Mouse (Mus musculus) stomach, embryonic 15.5 days (tissue): Measurements from ENCODE around the gene Pafah1b1. TPM values are rescaled to one million over a fixed set of nuclear protein-coding genes. Genes with fewer than 3 reads are reported as not detected.

ENCODE experiments used
- ATAC-seq: fragments of 200-750 bp; cut with Nextera tagmentation; 2 replicates; pipeline ENCODE4 v1.8.0; 2017; ENCODE audit warnings: low read depth, moderate number of reproducible peaks, moderate TSS enrichment; ENCODE audit not compliant: insufficient read depth, low FRiP score
- H3K27ac ChIP-seq: fragments of 300-500 bp; sonication (generic); 2 replicates; pipeline ENCODE4 v1.5.1; 2015; ENCODE audit warnings: mild to moderate bottlenecking, inconsistent platforms
- H3K27me3 ChIP-seq: fragments of 300-500 bp; sonication (generic); replicated peaks from 2 replicates; pipeline ENCODE4 v1.6.1; 2015; ENCODE audit warnings: inconsistent platforms
- H3K36me3 ChIP-seq: fragments of 300-500 bp; sonication (generic); 2 replicates; pipeline ENCODE4 v1.6.1; 2015; ENCODE audit warnings: inconsistent platforms
- H3K4me1 ChIP-seq: fragments of 300-500 bp; sonication (generic); 2 replicates; pipeline ENCODE4 v1.6.1; 2015; ENCODE audit warnings: inconsistent platforms
- H3K4me2 ChIP-seq: fragments of 300-500 bp; sonication (generic); 2 replicates; pipeline ENCODE4 v1.6.1; 2015; ENCODE audit warnings: mild to moderate bottlenecking, inconsistent platforms
- H3K4me3 ChIP-seq: fragments of 300-500 bp; sonication (generic); replicated peaks from 2 replicates; pipeline ENCODE4 v1.5.1; 2015; ENCODE audit warnings: inconsistent platforms
- H3K9ac ChIP-seq: fragments of 300-500 bp; sonication (generic); 2 replicates; pipeline ENCODE4 v1.6.1; 2015; ENCODE audit warnings: inconsistent platforms
- H3K9me3 ChIP-seq: fragments of 300-500 bp; sonication (generic); 2 replicates; pipeline ENCODE4 v1.6.1; 2016; ENCODE audit warnings: inconsistent platforms
- WGBS: fragments of 180-500 bp; shearing (Covaris S2); methylation state at CpG from one replicate; pipeline ENCODE4 v1.1.7; 2015; 5-methylcytosine and 5-hydroxymethylcytosine counted together
- polyA plus RNA-seq: library from polyadenylated mRNA; unstranded; fragments of >200 nt; fragmentation: Nextera tagmentation; extraction: Ambion mirVana; gene quantifications from 2 replicates; pipeline ENCODE4 v1.2.1, GENCODE M21; 2015

Pafah1b1 gene
- polyA plus RNA-seq, 1 experiment from 2014 or later, result 53.9 TPM

DNA sequence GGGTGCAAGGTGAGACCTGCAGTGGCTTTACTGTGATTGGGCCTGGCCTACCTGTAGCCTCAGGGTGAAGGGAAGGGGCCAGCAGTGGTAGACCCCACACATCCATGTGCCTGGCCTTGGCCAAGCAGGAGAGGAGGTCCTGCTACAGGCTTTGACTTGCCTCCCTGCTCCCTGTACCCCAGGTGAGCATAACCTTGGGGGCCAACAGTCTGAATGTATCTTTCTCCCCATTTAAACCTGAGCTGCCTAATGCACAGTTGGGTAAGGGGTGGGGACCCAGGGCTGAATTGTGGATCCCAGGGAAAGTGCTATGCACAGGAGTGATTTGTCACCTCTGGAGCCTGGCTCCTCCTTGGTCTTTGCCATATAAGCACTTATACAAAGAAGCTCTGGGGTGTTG is 54.3 kb downstream of the Pafah1b1 start:
- Histone ChIP-seq H3K4me3 (no peak overlapping the region), H3K36me3 (peaks cover 35% of the 10 kb centered on the region), H3K27ac (no peak overlapping the region), H3K4me1 (no peaks in the 10 kb centered on the region), H3K27me3 (no peaks in the 10 kb centered on the region), H3K9me3 (no peaks in the 10 kb centered on the region), H3K9ac (no peak overlapping the region), H3K4me2 (no peak overlapping the region)
- no peak for ATAC-seq

DNA sequence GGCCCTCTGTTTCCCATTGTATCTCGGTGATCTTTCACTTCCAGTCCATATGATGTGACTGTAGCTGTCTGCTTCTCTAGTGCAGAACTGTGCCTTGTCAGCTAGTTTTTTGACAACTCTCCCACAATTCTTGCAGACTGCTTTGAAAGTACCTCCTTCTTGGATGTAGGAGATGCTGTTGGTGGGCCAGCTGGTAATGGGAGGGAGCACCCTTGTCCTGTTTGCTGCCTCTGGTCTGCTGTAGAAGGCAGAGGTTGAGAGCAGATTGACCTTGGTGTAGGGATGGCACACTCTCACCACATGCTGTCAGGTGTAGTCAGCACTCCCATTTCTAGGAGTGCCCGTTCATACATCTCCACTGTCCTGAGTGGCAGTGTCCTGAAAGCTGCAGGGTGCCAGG is 55.5 kb downstream of the Pafah1b1 start:
- H3K4me2 ChIP-seq, result no peak overlapping the region
- no peaks in the 10 kb centered on the region for H3K9me3 ChIP-seq
- H3K27me3 ChIP-seq, result no peaks in the 10 kb centered on the region
- no peak for ATAC-seq
- H3K27ac ChIP-seq, result no peak overlapping the region
- H3K36me3 ChIP-seq, result peaks cover 40% of the 10 kb centered on the region
- H3K4me3 ChIP-seq, result no peak overlapping the region
- no peak overlapping the region for H3K9ac ChIP-seq
- 89% methylated on average over 2 of the region's 2 CpGs for WGBS
- no peaks in the 10 kb centered on the region for H3K4me1 ChIP-seq

DNA sequence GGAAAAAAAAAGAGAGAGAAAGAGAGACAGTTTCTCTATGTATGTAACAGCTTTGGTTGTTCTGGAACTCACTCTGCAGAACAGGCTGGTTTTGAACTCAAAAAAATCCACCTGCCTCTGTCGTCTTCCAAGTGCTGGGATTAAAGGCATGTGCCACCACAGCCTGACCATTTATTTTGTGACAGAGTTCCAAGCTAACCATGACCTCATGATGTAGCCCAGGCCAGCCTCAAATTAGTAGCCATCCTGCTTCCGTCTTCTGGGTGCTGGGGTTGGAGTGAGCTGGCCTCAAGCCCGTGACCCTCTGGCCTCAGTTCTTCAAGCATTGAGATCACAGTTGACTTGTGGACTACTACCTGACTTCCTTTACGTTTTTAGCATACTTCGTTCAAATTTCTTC is 56.0 kb downstream of the Pafah1b1 start:
- Histone ChIP-seq H3K36me3 (peaks cover 45% of the 10 kb centered on the region), H3K9ac (no peak overlapping the region), H3K4me3 (no peak overlapping the region), H3K4me1 (no peaks in the 10 kb centered on the region), H3K27me3 (no peaks in the 10 kb centered on the region), H3K27ac (no peak overlapping the region), H3K4me2 (no peak overlapping the region), H3K9me3 (no peaks in the 10 kb centered on the region)
- WGBS, result 87% methylated on average over 5 of the region's 5 CpGs
- no peak for ATAC-seq

- Histone ChIP-seq H3K27ac (no peak overlapping the region), H3K4me3 (no peak overlapping the region), H3K27me3 (no peaks in the 10 kb centered on the region), H3K4me1 (no peaks in the 10 kb centered on the region), H3K4me2 (no peak overlapping the region), H3K36me3 (peaks cover 49% of the 10 kb centered on the region), H3K9ac (no peak overlapping the region), H3K9me3 (no peaks in the 10 kb centered on the region)
- ATAC-seq, result no peak
- 97% methylated on average over 13 of the region's 13 CpGs for WGBS
These were observed 56.9 kb downstream of the Pafah1b1 start for GRCm38 (mm10) chr11:74667582-74668010.

GRCm38 (mm10) chr11:74666776-74667581 is 57.5 kb downstream of the Pafah1b1 start:
- H3K4me3 ChIP-seq, result no peak overlapping the region
- no peak for ATAC-seq
- no peaks in the 10 kb centered on the region for H3K9me3 ChIP-seq
- 90% methylated on average over 14 of the region's 14 CpGs for WGBS
- no peak overlapping the region for H3K9ac ChIP-seq
- no peaks in the 10 kb centered on the region for H3K27me3 ChIP-seq
- no peaks in the 10 kb centered on the region for H3K4me1 ChIP-seq
- H3K36me3 ChIP-seq, result peaks cover 55% of the 10 kb centered on the region
- H3K4me2 ChIP-seq, result no peak overlapping the region
- H3K27ac ChIP-seq, result no peak overlapping the region

- 91% methylated on average over 5 of the region's 5 CpGs for WGBS
- ATAC-seq, result no peak
- Histone ChIP-seq H3K4me3 (no peak overlapping the region), H3K9ac (no peak overlapping the region), H3K27me3 (no peaks in the 10 kb centered on the region), H3K36me3 (peaks cover 59% of the 10 kb centered on the region), H3K4me1 (no peaks in the 10 kb centered on the region), H3K4me2 (no peak overlapping the region), H3K9me3 (no peaks in the 10 kb centered on the region), H3K27ac (no peak overlapping the region)
These were observed 58.2 kb downstream of the Pafah1b1 start for GRCm38 (mm10) chr11:74666284-74666652.

GRCm38 (mm10) chr11:74665631-74666283 is 58.7 kb downstream of the Pafah1b1 start:
- Histone ChIP-seq H3K27me3 (no peaks in the 10 kb centered on the region), H3K4me3 (no peak overlapping the region), H3K4me1 (no peaks in the 10 kb centered on the region), H3K36me3 (peaks cover 62% of the 10 kb centered on the region), H3K27ac (no peak overlapping the region), H3K4me2 (no peak overlapping the region), H3K9ac (no peak overlapping the region), H3K9me3 (no peaks in the 10 kb centered on the region)
- WGBS, result 92% methylated on average over 17 of the region's 17 CpGs
- no peak for ATAC-seq

GRCm38 (mm10) chr11:74664906-74665305 is 59.6 kb downstream of the Pafah1b1 start:
- 89% methylated on average over 8 of the region's 8 CpGs for WGBS
- Histone ChIP-seq H3K4me1 (no peaks in the 10 kb centered on the region), H3K27me3 (no peaks in the 10 kb centered on the region), H3K27ac (no peak overlapping the region), H3K9ac (no peak overlapping the region), H3K36me3 (peaks cover 70% of the 10 kb centered on the region), H3K4me3 (no peak overlapping the region), H3K9me3 (no peaks in the 10 kb centered on the region), H3K4me2 (no peak overlapping the region)
- no peak for ATAC-seq

DNA sequence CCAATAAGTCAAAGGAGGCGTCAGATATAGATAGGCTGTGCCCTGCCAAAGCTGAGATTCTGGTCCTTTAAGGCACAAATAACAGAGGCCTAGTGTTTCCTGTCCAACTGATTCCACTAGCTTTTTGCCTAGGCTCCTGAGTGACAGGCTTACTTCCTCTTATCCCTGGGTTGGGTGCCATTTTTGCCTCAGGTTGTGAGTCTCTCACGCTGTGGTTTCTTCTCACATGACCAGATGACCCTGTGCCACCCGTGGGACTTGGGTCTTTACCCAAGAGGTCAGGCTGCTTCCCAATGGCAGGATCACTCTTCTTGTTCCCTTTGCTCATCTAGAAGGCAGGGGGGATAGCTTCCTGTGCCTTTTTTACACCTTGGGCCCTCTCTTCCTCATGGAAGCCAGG is 60.2 kb downstream of the Pafah1b1 start:
- no peak overlapping the region for H3K9ac ChIP-seq
- peaks cover 70% of the 10 kb centered on the region for H3K36me3 ChIP-seq
- H3K27ac ChIP-seq, result no peak overlapping the region
- no peaks in the 10 kb centered on the region for H3K4me1 ChIP-seq
- no peaks in the 10 kb centered on the region for H3K9me3 ChIP-seq
- ATAC-seq, result no peak
- 72% methylated on average over 3 of the region's 3 CpGs for WGBS
- no peak overlapping the region for H3K4me3 ChIP-seq
- H3K27me3 ChIP-seq, result no peaks in the 10 kb centered on the region
- H3K4me2 ChIP-seq, result no peak overlapping the region

DNA sequence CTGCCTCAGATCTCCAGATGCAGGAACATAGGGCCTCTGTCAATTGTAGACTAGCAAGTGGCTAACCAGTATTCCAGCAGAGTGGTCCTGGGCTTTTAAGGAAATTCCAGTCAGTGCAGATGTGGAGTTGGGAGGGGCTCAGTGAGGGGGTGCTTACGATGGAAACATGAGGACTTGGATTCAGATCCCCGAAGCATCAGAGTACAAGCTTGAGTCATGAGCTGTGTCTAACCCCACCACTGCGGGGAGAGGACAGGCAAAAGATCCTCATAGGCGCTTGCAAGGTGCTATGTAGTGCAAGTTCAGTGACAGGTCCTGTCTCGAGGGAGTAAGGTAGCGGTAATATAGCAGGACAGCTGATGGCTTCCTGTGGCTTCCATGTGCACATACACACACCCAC is 62.2 kb downstream of the Pafah1b1 start:
- no peak for ATAC-seq
- Histone ChIP-seq H3K27ac (no peak overlapping the region), H3K36me3 (peaks cover 74% of the 10 kb centered on the region), H3K9ac (no peak overlapping the region), H3K9me3 (no peaks in the 10 kb centered on the region), H3K27me3 (no peaks in the 10 kb centered on the region), H3K4me1 (no peaks in the 10 kb centered on the region), H3K4me2 (no peak overlapping the region), H3K4me3 (no peak overlapping the region)
- WGBS, result 87% methylated on average over 6 of the region's 6 CpGs

- WGBS, result 91% methylated on average over 19 of the region's 19 CpGs
- no peaks in the 10 kb centered on the region for H3K4me1 ChIP-seq
- H3K27me3 ChIP-seq, result no peaks in the 10 kb centered on the region
- no peak overlapping the region for H3K9ac ChIP-seq
- H3K4me2 ChIP-seq, result no peak overlapping the region
- no peaks in the 10 kb centered on the region for H3K9me3 ChIP-seq
- H3K36me3 ChIP-seq, result peaks cover 72% of the 10 kb centered on the region
- ATAC-seq, result no peak
- no peak overlapping the region for H3K4me3 ChIP-seq
- H3K27ac ChIP-seq, result no peak overlapping the region
These were observed 62.8 kb downstream of the Pafah1b1 start for GRCm38 (mm10) chr11:74661641-74662040.

GRCm38 (mm10) chr11:74660336-74660735 is 64.1 kb downstream of the Pafah1b1 start:
- Histone ChIP-seq H3K27me3 (no peaks in the 10 kb centered on the region), H3K4me3 (no peak overlapping the region), H3K4me2 (no peak overlapping the region), H3K9me3 (no peaks in the 10 kb centered on the region), H3K27ac (no peak overlapping the region), H3K36me3 (peaks cover 65% of the 10 kb centered on the region), H3K4me1 (no peaks in the 10 kb centered on the region), H3K9ac (no peak overlapping the region)
- ATAC-seq, result no peak
- WGBS, result 92% methylated on average over 13 of the region's 13 CpGs
